Mouse (Mus musculus) Patski (cell line): ENCODE results near the gene Pir. TPM values are rescaled to one million over a fixed set of nuclear protein-coding genes. Genes with fewer than 3 reads are reported as not detected.

ENCODE experiments used
- ATAC-seq: fragments of 100-300 bp; one replicate; pipeline ENCODE4 v1.8.0; 2021
- CTCF ChIA-PET: fragments of 350-600 bp; sonication (Branson Sonifier 250); formaldehyde crosslinking; loops from one replicate; lab custom pipeline; 2022; ENCODE audit warnings: inconsistent platforms; lab: Charles Lee
- POLR2A ChIA-PET: fragments of 350-600 bp; sonication (Branson Sonifier 250); formaldehyde crosslinking; loops from one replicate; lab custom pipeline; 2022; ENCODE audit warnings: antibody characterized with exemption, inconsistent platforms; lab: Charles Lee
- DNase-seq: peaks from one replicate; pipeline ENCODE4 v3.0.0-alpha.2; 2011; ENCODE audit warnings: low read depth, low spot score
- H3K27me3 ChIP-seq: fragments of 371-371 bp; one replicate; pipeline ENCODE4 v1.5.1; 2021
- CTCF ChIP-seq: fragments of 100-300 bp; IDR thresholded peaks from one replicate; pipeline ENCODE4 v1.5.1; 2021
- in situ Hi-C: fragments of 300-500 bp; cut with MboI; formaldehyde crosslinking; loops from 3 replicates; pipeline ENCODE4 v1.11.1; 2018; ENCODE audit warnings: low pct_unique_long_range_greater_than_20kb, mixed read lengths
- polyA plus RNA-seq: library from polyadenylated mRNA; unstranded; gene quantifications from one replicate; pipeline ENCODE4 v1.2.3, GENCODE M21; 2021

The Pir gene
- polyA plus RNA-seq, 1 experiment from 2014 or later: not detected

DNA sequence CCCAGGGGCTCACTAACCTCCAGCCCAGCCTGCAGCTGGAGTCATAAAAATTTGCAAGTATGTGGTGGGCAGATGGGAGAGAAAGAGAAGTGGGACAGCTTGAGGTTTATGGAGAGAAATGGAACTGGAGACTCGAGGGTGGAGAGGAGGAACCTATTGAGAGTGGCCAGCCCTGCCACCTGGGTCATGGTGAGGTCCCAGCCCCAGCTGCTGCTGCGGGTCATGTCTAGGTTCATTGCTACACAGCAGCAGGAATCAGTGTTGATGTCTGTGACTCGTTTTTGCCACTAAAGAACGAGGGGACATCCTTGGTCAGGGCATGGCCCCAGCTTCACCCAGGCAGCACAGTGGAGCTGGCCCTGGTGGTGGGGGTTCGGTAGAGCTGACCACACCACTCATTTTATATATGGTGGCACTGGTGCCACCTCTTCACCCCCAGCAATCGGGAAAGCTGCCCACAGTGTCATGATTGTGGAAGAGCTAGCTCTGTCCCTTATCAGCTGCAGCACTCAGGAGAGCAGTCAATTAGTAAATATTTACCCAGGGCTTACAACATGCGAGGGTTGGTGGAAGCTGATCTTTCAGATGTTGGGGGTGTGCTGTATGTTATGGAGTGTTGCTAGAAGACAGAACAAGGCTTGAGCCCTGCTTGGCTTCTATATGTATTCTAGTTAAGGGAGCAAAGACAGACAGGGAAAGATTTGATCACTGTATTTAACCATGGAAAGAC lies 11.9 kb downstream of the Pir start:
- in situ Hi-C loops: loop anchor here (10.0 kb wide), 1 partner anchor 96 kb away; no protein-coding TSS in a partner anchor
- peaks cover 33% of the 10 kb centered on the region for H3K27me3 ChIP-seq
- DNase-seq (no peak), ATAC-seq (no peak)
- no peak for TF ChIP-seq CTCF
- ChIA-PET CTCF (no interaction called here), POLR2A (no interaction called here)

DNA sequence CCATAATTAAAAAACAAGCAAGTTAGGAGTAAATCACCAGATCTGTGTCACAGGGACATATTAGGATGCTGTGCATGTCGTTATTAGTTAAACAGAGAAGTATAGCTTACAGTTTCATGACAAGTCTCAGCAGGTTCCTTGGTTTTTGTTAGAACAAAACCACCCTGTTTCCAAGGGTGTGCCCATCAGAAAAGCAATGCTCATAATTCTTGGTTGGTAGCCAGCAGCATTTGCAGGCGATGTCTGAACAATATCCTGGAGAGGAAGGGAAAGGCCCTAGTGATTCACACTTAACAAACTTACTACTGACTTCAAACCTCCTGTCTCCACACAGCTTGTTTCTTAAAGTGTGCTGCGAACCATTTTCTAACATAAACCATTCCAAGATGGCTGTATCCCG lies 14.6 kb downstream of the Pir start:
- ATAC-seq: no peak
- CTCF ChIA-PET: interaction anchor here (1.3 kb wide), 1 partner anchor 89 kb away, joined by 3 read pairs; the partner anchor contains the start of gene Vegfd
- DNase-seq: no peak
- POLR2A ChIA-PET: no interaction called here
- in situ Hi-C loops: loop anchor here (10.0 kb wide), 1 partner anchor 99 kb away; no protein-coding TSS in a partner anchor
- peaks cover 41% of the 10 kb centered on the region for H3K27me3 ChIP-seq
- TF ChIP-seq CTCF: no peak

DNA sequence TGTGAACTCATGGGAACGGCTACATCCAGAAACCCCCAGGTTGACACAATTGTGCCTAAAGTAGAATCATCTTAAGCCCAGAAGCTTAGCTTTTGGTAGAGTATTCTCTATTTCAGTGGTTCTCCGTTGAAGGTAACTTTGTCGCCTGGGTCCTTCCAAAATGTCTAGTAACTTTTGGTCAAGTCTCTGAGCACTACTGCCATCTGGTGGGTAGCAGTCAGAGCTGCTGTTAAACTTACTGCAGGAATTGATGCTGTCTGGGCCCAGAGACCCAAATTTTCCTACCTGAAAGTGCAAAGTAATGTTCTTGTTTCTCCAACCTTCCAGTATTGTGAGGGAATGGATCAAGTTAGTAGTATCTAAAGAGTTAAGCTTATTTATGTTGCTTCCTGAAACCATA lies 17.9 kb downstream of the Pir start:
- no peak for DNase-seq
- no peak for ATAC-seq
- TF ChIP-seq CTCF: peak; percentile 63
- POLR2A ChIA-PET: no interaction called here
- in situ Hi-C loops: loop anchor here (10.0 kb wide), 1 partner anchor 102 kb away; no protein-coding TSS in a partner anchor
- peaks cover 39% of the 10 kb centered on the region for H3K27me3 ChIP-seq
- CTCF ChIA-PET: interaction anchor here (1.0 to 1.3 kb wide), 3 partner anchors 9 to 103 kb away, joined by 3 read pairs; no protein-coding TSS in a partner anchor

DNA sequence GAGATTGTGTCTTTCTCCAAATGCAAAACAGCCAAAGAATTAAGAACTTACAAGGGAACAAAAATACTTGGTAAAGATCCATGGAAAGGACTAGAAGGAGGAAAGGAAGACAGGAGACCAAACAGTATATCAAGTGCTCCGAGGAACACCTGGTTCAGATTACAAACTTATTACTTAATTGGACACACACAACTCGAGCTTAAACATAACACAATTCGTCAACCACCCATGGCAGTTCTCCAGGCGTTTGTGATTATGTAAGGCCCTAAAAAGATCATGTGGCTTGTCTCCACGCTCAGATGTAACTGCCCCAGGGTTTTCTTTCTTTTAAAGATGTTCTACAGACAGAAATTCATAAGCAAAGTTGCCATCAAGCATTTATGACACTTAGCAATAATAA lies 22.0 kb downstream of the Pir start:
- ChIA-PET POLR2A (no interaction called here), CTCF (interaction anchor here (0.7 to 1.4 kb wide), 2 partner anchors 9 to 112 kb away, joined by 3 read pairs; no protein-coding TSS in a partner anchor)
- ATAC-seq (no peak), DNase-seq (no peak)
- in situ Hi-C loops: no loop called here
- peaks cover 48% of the 10 kb centered on the region for H3K27me3 ChIP-seq
- TF ChIP-seq CTCF: no peak

DNA sequence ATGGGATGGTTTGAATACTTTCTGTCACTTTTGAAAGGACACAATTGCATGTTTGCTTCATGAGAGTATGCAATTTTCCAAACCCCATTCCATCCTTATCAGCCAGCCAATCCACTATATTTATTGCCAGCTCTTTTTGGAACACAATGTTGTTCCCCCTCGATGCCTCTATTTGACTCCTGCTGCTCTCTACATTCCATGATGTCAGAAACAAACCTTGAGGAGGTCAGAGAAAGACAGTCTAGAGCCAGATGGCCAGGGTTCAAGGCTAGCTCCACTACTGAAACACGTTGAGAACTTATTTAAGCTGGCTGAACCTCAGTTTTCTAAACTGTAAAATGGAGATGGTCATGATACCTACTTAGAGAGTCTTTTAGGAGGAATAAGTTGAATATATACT lies 37.1 kb downstream of the Pir start:
- no peak for TF ChIP-seq CTCF
- in situ Hi-C loops: no loop called here
- ChIA-PET POLR2A (no interaction called here), CTCF (no interaction called here)
- no peak for DNase-seq
- ATAC-seq: no peak
- peaks cover 21% of the 10 kb centered on the region for H3K27me3 ChIP-seq

DNA sequence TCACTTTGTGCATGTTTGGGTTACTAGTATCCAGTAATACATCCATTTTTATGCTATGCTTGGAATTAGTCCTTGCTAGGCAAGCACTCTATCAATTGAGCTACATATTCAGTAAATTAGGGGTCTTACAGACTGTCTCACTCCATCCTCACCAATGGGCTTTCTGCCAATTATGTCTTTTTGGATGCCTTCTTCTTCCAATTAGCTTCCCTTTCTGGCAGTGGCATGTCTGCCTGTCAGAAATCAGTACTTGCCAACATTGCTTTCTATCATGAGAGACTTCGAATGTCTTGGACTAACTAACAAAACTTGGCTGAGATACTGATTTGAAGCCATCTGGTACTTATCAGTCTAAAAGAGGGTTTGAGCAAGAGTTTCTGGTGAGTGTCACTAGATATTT lies 44.7 kb downstream of the Pir start:
- ATAC-seq (no peak), DNase-seq (no peak)
- CTCF ChIA-PET: no interaction called here
- POLR2A ChIA-PET: no interaction called here
- peaks cover 11% of the 10 kb centered on the region for H3K27me3 ChIP-seq
- no peak for TF ChIP-seq CTCF
- in situ Hi-C loops: no loop called here

DNA sequence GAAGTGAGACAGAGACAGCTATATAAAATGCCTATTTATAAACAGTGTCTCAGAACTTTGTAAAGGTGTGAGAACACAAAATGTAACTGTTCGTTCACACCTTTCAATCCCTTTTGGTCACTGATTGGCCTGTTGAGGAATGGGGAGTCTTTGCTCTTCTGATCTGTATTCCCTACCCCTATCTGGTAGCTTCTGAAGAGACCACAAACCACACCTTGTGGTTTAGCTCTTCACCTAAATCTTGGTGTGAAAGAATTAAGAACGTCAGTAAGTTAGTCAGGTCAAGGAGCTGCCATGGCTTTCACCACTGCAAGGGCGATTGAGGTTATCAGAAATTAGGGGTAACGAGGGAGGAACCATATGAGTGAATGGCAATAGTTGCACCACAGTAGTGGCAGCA lies 49.4 kb downstream of the Pir start:
- CTCF ChIA-PET: interaction anchor here (1.2 kb wide), 1 partner anchor 9 kb away, joined by 3 read pairs; no protein-coding TSS in a partner anchor
- peaks cover 18% of the 10 kb centered on the region for H3K27me3 ChIP-seq
- ATAC-seq (no peak), DNase-seq (no peak)
- in situ Hi-C loops: no loop called here
- POLR2A ChIA-PET: no interaction called here
- TF ChIP-seq CTCF: no peak

DNA sequence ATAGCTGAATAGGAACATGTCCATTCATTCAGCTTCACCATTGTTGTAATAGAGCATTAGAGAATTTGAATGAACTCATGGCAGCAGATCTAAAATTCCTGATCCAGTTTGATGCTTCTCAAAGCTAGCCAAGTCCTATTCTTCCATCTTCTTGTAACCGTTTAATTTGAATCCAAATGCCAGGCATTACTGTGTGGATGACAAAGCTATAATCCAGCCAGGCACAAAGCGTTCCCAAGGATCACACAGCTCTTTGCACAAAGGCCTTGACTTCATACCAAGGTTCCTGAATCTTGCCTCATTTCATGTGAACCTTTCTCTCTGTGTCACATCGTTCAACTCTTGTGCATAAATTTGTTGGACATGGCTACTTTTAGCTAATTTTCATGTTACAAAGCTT lies 50.9 kb downstream of the Pir start:
- peaks cover 18% of the 10 kb centered on the region for H3K27me3 ChIP-seq
- in situ Hi-C loops: no loop called here
- DNase-seq: no peak
- ChIA-PET CTCF (interaction anchor here (1.1 kb wide), 1 partner anchor 17 kb away, joined by 3 read pairs; no protein-coding TSS in a partner anchor), POLR2A (no interaction called here)
- ATAC-seq: no peak
- no peak for TF ChIP-seq CTCF

DNA sequence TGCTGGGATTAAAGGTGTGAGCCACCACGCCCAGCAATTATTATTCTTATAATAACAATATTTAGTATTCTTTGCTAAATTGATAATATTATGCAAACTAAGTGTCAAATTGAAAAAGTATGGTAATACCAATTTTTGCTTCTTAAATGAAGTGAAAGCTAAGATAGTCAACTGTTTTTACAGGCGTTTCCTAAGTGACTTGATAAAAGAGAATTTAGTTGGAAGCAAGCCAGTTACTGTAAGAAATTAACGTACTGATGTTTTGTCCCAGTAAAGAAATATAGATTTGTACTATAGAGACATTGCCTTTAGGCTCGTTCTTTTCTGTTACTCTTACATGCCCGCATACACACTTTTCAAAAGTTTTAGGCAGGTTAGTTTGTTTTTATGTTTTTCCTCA lies 53.3 kb downstream of the Pir start:
- ChIA-PET CTCF (no interaction called here), POLR2A (no interaction called here)
- in situ Hi-C loops: no loop called here
- TF ChIP-seq CTCF: no peak
- ATAC-seq (no peak), DNase-seq (no peak)
- H3K27me3 ChIP-seq: peaks cover 18% of the 10 kb centered on the region

DNA sequence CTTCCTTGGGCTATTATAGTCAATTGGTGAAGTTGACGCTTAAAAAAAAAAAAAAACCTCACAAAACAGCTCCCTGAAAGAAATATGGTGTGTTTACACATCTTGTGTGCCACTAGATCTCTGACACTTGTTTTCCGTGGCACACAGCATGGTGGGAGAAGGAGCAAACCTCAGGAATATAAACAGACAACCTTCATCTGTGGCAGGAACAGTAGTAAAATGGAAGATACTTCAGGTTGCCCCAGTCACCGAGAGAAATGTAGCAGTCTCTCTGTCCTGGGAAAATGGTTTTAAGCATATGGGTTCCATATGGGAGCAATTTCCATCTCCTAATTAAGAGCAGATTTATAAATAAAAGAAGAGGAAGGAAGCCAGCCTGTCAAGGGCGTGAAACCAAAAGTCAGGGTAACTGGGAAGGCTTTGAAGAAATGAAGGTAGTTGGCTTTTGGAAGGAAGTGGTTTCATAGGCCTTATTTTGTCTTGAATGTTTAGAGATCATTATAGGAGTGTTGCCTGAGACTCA lies 54.3 kb downstream of the Pir start:
- ATAC-seq (no peak), DNase-seq (no peak)
- TF ChIP-seq CTCF: no peak
- H3K27me3 ChIP-seq: peaks cover 24% of the 10 kb centered on the region
- ChIA-PET CTCF (no interaction called here), POLR2A (no interaction called here)
- in situ Hi-C loops: no loop called here

DNA sequence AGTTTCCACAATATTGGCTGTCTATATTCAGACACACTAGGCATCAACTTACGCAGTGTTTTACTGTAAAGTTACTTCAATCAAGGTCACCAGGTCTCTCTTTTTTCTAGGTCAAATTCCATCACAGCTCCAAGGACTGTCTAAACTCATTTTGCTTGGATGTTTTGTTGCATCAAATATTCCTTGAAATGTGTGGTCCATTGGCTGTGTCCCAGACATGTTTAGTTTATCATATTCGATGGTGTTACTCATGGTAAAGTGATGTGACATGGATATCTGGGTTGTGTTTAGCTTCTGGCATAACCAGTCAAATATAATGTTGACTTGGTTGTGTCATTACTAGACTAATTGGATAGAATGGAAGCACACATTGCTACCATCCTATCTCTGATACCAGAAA lies 61.2 kb downstream of the Pir start:
- POLR2A ChIA-PET: no interaction called here
- TF ChIP-seq CTCF: no peak
- CTCF ChIA-PET: no interaction called here
- in situ Hi-C loops: no loop called here
- ATAC-seq: no peak
- no peak for DNase-seq
- H3K27me3 ChIP-seq: peaks cover 6% of the 10 kb centered on the region
